Mouse (Mus musculus) kidney, adult 2 months (tissue): ENCODE measurements at regions not wholly inside any gene's neighbourhood (a gene's known extent, or its start where the extent isn't known, plus 50 kb on each side); places are given as distances from the start of the nearest gene placed in this dataset.

Source experiments
- CTCF ChIP-seq: fragments of 200-500 bp; conservative IDR thresholded peaks from 2 replicates; pipeline ENCODE4 v1.5.1; 2011; ENCODE audit warnings: low read depth, mild to moderate bottlenecking, control low read depth, low read length, moderate library complexity, mixed read lengths; ENCODE audit not compliant: insufficient read depth, insufficient read length
- POLR2A ChIP-seq: fragments of 200-500 bp; IDR thresholded peaks from one replicate; pipeline ENCODE4 v1.6.1; 2011; ENCODE audit warnings: low read depth, low read length, control low read depth

- TF ChIP-seq CTCF, result no peak
- TF ChIP-seq POLR2A, result no peak
These were observed 59.2 kb upstream of the Smarca2 start for GRCm38 (mm10) chr19:26545671-26546070.
